Mouse (Mus musculus) gastrocnemius, postnatal 10 days (tissue): ENCODE results near the gene Apold1. TPM values are rescaled to one million over a fixed set of nuclear protein-coding genes. Genes with fewer than 3 reads are reported as not detected.

Experiments used
- total RNA-seq, 2 experiments: library from RNA; stranded (reverse); gene quantifications; 2 replicates each; pipeline ENCODE4 v1.2.3; 2021

Gene Apold1
- total RNA-seq, 2 experiments from 2014 or later: 3.7 to 5.2 TPM

Other genes starting within 250 kb of the Apold1 start
- 10 to 100 TPM; 15.1 to 18.4 TPM for gene Dusp16, start 189.1 kb upstream of the Apold1 start, total RNA-seq
- gene Crebl2, start 151.6 kb upstream of the Apold1 start, total RNA-seq: 1 to 10 TPM; 3.9 to 4.6 TPM
- gene Gpr19, start 83.1 kb upstream of the Apold1 start, total RNA-seq: 1 to 10 TPM; 6.4 to 6.8 TPM
- 10 to 100 TPM; 47.0 to 51.8 TPM for gene Cdkn1b, start 61.3 kb upstream of the Apold1 start, total RNA-seq
- gene Ddx47, start 29.9 kb downstream of the Apold1 start, total RNA-seq: 10 to 100 TPM; 33.1 to 33.5 TPM
- under 1 TPM; 0.56 to 0.66 TPM for gene Gprc5a, start 83.9 kb downstream of the Apold1 start, total RNA-seq
- not detected for gene Gprc5d, start 136.6 kb downstream of the Apold1 start, total RNA-seq
- gene Fam234b, start 216.3 kb downstream of the Apold1 start, total RNA-seq: 1 to 10 TPM; 3.0 to 6.9 TPM
- 10 to 100 TPM; 11.5 to 16.8 TPM for gene Hebp1, start 216.3 kb downstream of the Apold1 start, total RNA-seq